Mouse (Mus musculus) neural tube, embryonic 11.5 days (tissue): ENCODE results near the gene Gpr83. TPM values are rescaled to one million over a fixed set of nuclear protein-coding genes. Genes with fewer than 3 reads are reported as not detected.
A peak's percentile ranks its signal among the peaks of the same experiment; 100 is the strongest.
"Not testable (repeated sequence)": the region's sequence is repeated elsewhere in the genome, so short reads cannot be mapped to it uniquely, and the experiment has no call there.

Experiments
- ATAC-seq: fragments of 200-750 bp; cut with Nextera tagmentation; 2 replicates; pipeline ENCODE4 v1.8.0; 2017; ENCODE audit warnings: moderate number of reproducible peaks, mild to moderate bottlenecking, moderate TSS enrichment, moderate library complexity; ENCODE audit not compliant: insufficient read depth, low FRiP score, low TSS enrichment
- DNase-seq: peaks from one replicate; pipeline ENCODE4 v3.0.0-alpha.2; 2015; ENCODE audit warnings: low spot score
- H3K27ac ChIP-seq: fragments of 300-500 bp; sonication (generic); 2 replicates; pipeline ENCODE4 v1.5.1; 2014; ENCODE audit warnings: low read depth, mild to moderate bottlenecking, low read length
- H3K27me3 ChIP-seq: fragments of 300-500 bp; sonication (generic); 2 replicates; pipeline ENCODE4 v1.6.1; 2014; ENCODE audit warnings: mild to moderate bottlenecking, low read length, mixed read lengths; ENCODE audit not compliant: control insufficient read depth, insufficient read depth
- H3K36me3 ChIP-seq: fragments of 300-500 bp; sonication (generic); 2 replicates; pipeline ENCODE4 v1.6.1; 2014; ENCODE audit warnings: mild to moderate bottlenecking, low read length, moderate library complexity, mixed read lengths; ENCODE audit not compliant: control insufficient read depth, insufficient read depth
- H3K4me1 ChIP-seq: fragments of 300-500 bp; sonication (generic); 2 replicates; pipeline ENCODE4 v1.6.1; 2014; ENCODE audit warnings: low read length, mixed read lengths; ENCODE audit not compliant: control insufficient read depth, insufficient read depth
- H3K4me2 ChIP-seq: fragments of 300-500 bp; sonication (generic); 2 replicates; pipeline ENCODE4 v1.6.1; 2014; ENCODE audit warnings: low read depth, mild to moderate bottlenecking, moderate library complexity
- H3K4me3 ChIP-seq: fragments of 300-500 bp; sonication (generic); 2 replicates; pipeline ENCODE4 v1.5.1; 2014; ENCODE audit warnings: low read depth, low read length
- H3K9ac ChIP-seq: fragments of 300-500 bp; sonication (generic); 2 replicates; pipeline ENCODE4 v1.6.1; 2014; ENCODE audit warnings: mild to moderate bottlenecking, low read length
- H3K9me3 ChIP-seq: fragments of 300-500 bp; sonication (generic); 2 replicates; pipeline ENCODE4 v1.6.1; 2016; ENCODE audit warnings: low read length; ENCODE audit not compliant: control insufficient read depth
- WGBS: fragments of 180-500 bp; shearing (Covaris S2); extraction: QIAGEN DNeasy Blood & Tissue Kit; methylation state at CpG from one replicate; pipeline ENCODE4 v1.1.7; 2014; 5-methylcytosine and 5-hydroxymethylcytosine counted together
- polyA plus RNA-seq: library from polyadenylated mRNA; unstranded; fragments of >200 nt; fragmentation: Nextera tagmentation; extraction: Ambion mirVana; gene quantifications from 2 replicates; pipeline ENCODE4 v1.2.1, GENCODE M21; 2014

The Gpr83 gene
- polyA plus RNA-seq, 1 experiment from 2014 or later: 0.58 TPM

DNA sequence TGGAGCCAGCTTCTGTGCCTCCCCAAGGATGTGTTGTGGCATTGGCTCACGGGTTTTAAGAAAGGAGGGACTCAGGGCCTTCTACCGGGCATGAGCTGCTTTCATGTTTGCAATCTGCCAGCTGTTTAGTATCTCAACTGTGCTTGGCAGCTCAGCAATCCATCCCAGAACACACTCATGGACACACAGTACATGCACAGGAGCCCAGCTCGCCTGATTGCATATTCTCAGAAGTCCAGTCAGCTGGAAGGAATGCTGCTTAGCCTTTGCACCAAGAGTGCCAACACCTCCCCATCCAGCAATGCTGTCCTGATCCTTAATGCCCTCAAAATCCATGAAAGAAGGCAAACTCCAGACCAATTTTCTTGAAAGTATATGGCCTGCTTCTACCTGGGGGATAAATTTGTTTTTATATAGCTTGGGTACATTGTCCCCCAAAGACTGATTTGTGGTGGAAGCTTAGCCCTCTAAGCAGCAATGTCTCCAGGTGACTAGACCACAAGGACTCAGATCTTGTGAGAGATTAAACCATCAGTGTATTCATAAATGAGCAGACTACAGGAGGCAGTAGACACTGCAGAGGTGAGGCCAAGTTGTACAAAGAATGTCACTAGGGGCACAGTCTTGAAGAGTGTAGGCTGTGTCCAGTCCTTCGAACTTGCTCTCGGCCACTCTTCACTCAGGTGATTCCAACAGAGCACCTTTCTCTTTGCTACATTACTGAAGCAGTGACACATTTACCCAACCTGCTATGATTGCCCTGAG, 15.9 kb downstream of the Gpr83 start:
- H3K9ac ChIP-seq: no peak overlapping the region
- DNase-seq (no peak), ATAC-seq (no peak)
- H3K4me2 ChIP-seq: no peak overlapping the region
- no peaks in the 10 kb centered on the region for H3K36me3 ChIP-seq
- no peak overlapping the region for H3K4me3 ChIP-seq
- WGBS: 86% methylated on average over 5 of the region's 5 CpGs
- H3K27ac ChIP-seq: no peak overlapping the region
- H3K27me3 ChIP-seq: no peaks in the 10 kb centered on the region
- peaks cover 5% of the 10 kb centered on the region; the same call in 1 of the 2 replicates for H3K4me1 ChIP-seq
- no peaks in the 10 kb centered on the region for H3K9me3 ChIP-seq

DNA sequence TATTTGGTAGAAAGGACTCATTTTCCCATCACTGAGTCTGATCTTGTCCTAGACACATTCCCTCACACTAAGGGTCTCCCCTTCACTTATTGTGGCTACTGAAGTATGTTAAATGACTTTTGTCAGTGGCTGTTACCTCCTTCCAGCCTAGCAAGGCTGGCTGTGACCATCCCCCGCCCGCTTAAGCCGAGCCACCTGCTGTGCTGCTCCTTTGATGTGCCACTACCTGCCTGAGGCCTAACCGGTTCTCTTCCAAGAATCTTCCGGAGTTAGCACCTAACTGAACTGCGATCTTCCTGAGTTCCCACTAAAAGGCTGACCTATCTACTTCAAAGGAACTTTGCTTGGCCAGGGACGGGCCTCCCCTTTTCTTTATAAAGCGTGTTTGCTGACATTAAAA, 16.6 kb downstream of the Gpr83 start:
- H3K27me3 ChIP-seq, H3K27ac ChIP-seq, H3K9ac ChIP-seq, DNase-seq, H3K4me3 ChIP-seq, ATAC-seq, H3K9me3 ChIP-seq, H3K4me2 ChIP-seq, H3K36me3 ChIP-seq, H3K4me1 ChIP-seq: not testable (repeated sequence)
- 28% methylated on average over 8 of the region's 8 CpGs for WGBS

DNA sequence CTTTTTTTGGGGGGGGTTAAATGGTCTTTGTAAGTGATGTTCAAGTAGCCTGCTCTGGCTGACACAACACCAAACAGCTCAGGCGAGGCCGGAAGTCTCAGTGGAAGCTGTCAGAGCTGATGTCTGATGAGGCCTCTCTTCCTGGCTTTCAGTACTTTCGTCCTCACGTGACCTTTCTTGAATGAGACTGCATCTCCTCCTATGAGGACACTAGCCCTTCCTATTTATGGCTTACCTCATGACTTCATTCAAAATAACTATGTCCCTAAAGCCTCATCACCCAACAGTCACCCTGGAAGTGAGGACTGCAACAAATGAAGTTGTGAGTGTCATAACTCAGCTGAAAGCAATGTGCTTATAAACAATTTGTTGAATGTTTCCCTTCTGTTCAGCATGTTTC, 24.6 kb downstream of the Gpr83 start:
- WGBS: 82% methylated on average over 4 of the region's 4 CpGs
- ATAC-seq: no peak

DNA sequence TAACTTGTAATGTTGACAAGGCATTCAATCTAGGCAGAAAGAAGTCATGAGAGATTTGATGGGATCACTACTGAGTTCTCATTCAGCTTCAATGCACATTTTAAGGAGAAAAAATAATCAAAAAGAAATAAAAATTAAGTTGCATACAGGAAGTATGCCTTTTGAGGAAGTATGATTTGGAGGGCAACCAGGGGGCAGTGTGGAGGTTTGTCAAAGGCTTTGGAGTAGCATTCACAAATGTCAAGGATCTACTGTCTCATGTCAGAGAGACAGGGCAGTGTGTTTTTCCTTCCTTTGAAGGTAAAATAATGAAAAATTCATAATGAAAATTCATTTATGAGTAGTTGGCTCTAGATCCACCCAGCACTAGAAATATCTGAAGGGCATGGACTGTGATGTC, 25.1 kb downstream of the Gpr83 start:
- Histone ChIP-seq H3K9ac (no peak overlapping the region), H3K27ac (no peak overlapping the region), H3K4me3 (no peak overlapping the region), H3K36me3 (no peaks in the 10 kb centered on the region), H3K4me1 (no peaks in the 10 kb centered on the region), H3K9me3 (no peaks in the 10 kb centered on the region), H3K4me2 (no peak overlapping the region), H3K27me3 (no peaks in the 10 kb centered on the region)
- ATAC-seq: no peak
- no peak for DNase-seq

More for the DNA sequence above, 24.6 kb downstream of the Gpr83 start:
- Histone ChIP-seq H3K9ac (no peak overlapping the region), H3K27ac (no peak overlapping the region), H3K9me3 (no peaks in the 10 kb centered on the region), H3K36me3 (no peaks in the 10 kb centered on the region), H3K4me2 (no peak overlapping the region), H3K4me1 (no peaks in the 10 kb centered on the region), H3K27me3 (no peaks in the 10 kb centered on the region), H3K4me3 (no peak overlapping the region)
- no peak for DNase-seq

DNA sequence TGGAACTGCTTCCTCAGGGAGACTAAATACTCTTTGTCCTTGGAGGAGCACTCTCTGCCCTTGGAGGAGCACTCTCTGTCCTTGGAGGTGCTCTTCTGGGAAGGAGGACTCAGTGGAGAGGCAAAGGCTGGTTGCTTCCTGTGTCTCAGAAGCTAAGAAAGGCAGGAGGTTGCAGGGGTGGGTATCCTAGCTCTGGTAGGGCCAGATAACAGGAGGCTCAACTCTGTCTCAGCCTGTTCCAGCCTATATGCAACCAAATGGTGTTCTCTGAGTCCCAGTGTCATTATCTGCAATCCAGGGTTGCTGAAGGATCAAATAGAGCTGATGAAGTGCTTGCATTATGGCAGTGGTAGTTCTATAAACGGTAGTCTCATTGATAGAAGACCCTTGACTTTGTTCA, 25.9 kb downstream of the Gpr83 start:
- H3K4me2 ChIP-seq: no peak overlapping the region
- no peaks in the 10 kb centered on the region for H3K4me1 ChIP-seq
- ATAC-seq (no peak), DNase-seq (no peak)
- H3K27ac ChIP-seq: no peak overlapping the region
- H3K9ac ChIP-seq: no peak overlapping the region
- H3K4me3 ChIP-seq: no peak overlapping the region
- no peaks in the 10 kb centered on the region for H3K27me3 ChIP-seq
- WGBS: 89% methylated on average over 1 of the region's 1 CpGs
- H3K9me3 ChIP-seq: no peaks in the 10 kb centered on the region
- H3K36me3 ChIP-seq: no peaks in the 10 kb centered on the region

DNA sequence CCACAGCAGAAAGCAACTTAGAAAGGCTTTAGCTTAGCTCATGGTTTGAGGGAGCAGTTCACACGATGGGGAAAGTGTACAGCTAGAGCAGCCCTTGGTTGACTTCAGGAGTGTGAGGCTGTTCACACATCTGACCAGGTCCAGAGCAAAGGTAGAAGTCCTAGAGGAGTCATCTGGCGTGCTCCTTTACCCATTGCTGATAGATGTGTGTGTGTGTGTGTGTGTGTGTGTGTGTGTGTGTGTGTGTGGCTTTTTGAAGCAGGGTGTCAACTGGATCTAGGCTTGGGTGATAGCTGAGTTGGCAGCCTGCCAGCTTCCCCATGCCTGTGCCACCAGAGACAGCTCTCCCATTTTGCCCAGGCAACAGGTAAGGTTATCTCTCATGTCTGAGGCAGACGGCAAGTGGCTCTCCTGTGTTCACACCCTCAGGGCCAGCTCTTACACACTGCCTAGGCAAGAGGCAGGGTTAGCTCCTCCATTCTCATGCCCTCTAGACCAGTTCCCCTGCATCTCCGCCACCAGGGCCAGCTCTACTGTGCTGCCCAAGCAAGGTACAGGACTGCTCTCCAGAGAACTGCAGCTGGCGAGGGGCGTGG, 27.9 kb downstream of the Gpr83 start:
- no peak overlapping the region for H3K4me2 ChIP-seq
- no peak for ATAC-seq
- H3K36me3 ChIP-seq: no peaks in the 10 kb centered on the region
- 87% methylated on average over 6 of the region's 6 CpGs for WGBS
- H3K9me3 ChIP-seq: no peaks in the 10 kb centered on the region
- H3K27me3 ChIP-seq: no peaks in the 10 kb centered on the region
- H3K4me1 ChIP-seq: no peaks in the 10 kb centered on the region
- no peak overlapping the region for H3K9ac ChIP-seq
- no peak overlapping the region for H3K4me3 ChIP-seq
- no peak overlapping the region for H3K27ac ChIP-seq
- no peak for DNase-seq

DNA sequence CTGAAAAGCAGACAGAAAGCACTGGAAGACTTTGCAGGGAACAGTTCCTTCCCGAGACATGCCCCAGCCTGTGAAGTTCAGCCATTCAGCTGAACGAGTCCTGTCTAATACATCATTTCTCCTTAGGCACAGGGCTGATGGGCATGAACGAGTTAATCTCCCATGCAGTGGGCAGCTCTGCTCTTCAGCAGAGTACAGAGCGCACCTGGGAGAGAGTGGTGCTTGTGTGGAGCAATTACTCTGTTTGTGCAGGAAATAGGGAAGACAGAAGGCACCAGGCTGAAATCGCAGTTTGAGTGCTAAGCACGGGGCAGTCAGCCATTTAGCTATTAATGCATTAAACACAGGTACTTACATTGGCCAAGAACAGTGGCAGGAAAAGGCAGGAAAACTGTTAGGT, 28.7 kb downstream of the Gpr83 start:
- ATAC-seq (no peak), DNase-seq (no peak)
- Histone ChIP-seq H3K9ac (no peak overlapping the region), H3K4me3 (no peak overlapping the region), H3K4me2 (no peak overlapping the region), H3K27ac (no peak overlapping the region), H3K36me3 (no peaks in the 10 kb centered on the region), H3K4me1 (no peaks in the 10 kb centered on the region), H3K9me3 (no peaks in the 10 kb centered on the region), H3K27me3 (no peaks in the 10 kb centered on the region)
- 76% methylated on average over 6 of the region's 6 CpGs for WGBS

DNA sequence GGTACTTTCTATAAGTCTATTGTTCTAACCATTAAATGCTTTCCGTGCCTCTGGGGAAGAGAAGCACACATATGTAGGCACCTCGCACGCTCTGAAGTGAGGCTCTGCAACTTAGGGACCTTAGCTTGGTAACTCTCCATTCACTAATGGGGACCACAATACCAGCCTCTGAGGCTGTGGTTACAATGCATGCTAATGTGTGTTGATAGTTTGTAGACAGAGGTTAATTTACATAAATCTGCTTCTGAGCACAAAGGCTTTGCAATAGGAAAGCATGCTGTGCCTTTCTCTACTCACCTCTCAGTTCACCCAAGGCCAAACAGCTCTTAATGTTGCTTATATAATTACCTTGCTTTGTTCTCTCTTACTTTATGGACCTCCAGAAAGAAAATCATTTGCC, 30.7 kb downstream of the Gpr83 start:
- H3K36me3 ChIP-seq: no peaks in the 10 kb centered on the region
- no peak overlapping the region for H3K4me2 ChIP-seq
- WGBS: 66% methylated on average over 3 of the region's 3 CpGs
- H3K27ac ChIP-seq: no peak overlapping the region
- H3K27me3 ChIP-seq: no peaks in the 10 kb centered on the region
- no peak overlapping the region for H3K9ac ChIP-seq
- DNase-seq: no peak
- H3K4me3 ChIP-seq: no peak overlapping the region
- peak; percentile 38; the same call in 1 of the 2 replicates for ATAC-seq
- no peaks in the 10 kb centered on the region for H3K4me1 ChIP-seq
- no peaks in the 10 kb centered on the region for H3K9me3 ChIP-seq

DNA sequence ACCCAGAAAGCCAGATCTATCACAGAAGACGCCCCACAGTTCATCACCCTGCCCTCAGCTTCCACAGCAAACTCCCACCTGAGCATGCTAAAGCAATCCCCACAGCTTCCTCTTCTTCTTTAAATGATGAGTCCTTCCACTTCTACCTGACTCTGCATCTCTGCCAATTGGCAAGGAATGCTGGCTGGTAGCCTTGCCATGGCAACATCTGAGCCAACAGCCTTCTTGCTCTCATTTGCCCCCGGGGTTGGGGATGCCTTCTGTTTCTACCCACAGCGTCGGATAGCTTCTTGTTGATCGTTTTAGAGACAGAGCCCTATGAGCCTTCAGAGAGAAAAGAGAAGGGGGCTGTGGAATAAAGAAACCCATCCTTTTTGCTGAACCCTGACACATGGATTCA, 31.9 kb downstream of the Gpr83 start:
- H3K9ac ChIP-seq: no peak overlapping the region
- H3K4me2 ChIP-seq: no peak overlapping the region
- H3K4me1 ChIP-seq: no peaks in the 10 kb centered on the region
- ATAC-seq (no peak), DNase-seq (no peak)
- H3K27ac ChIP-seq: no peak overlapping the region
- no peaks in the 10 kb centered on the region for H3K36me3 ChIP-seq
- H3K27me3 ChIP-seq: no peaks in the 10 kb centered on the region
- H3K4me3 ChIP-seq: no peak overlapping the region
- 87% methylated on average over 5 of the region's 5 CpGs for WGBS
- H3K9me3 ChIP-seq: no peaks in the 10 kb centered on the region
